Mouse (Mus musculus) small intestine, adult 2 months (tissue): ENCODE data around the gene Cubn. TPM values are rescaled to one million over a fixed set of nuclear protein-coding genes. Genes with fewer than 3 reads are reported as not detected.

ENCODE experiments used
- H3K27ac ChIP-seq: fragments of 200-500 bp; 2 replicates; pipeline ENCODE4 v1.5.1; 2012; ENCODE audit warnings: low read depth, low read length, control low read depth, inconsistent platforms; ENCODE audit not compliant: insufficient read depth
- H3K27me3 ChIP-seq: fragments of 200-500 bp; 2 replicates; pipeline ENCODE4 v1.6.1; 2012; ENCODE audit warnings: mild to moderate bottlenecking, moderate library complexity, low read length, inconsistent platforms; ENCODE audit not compliant: control insufficient read depth, insufficient read depth
- H3K36me3 ChIP-seq: fragments of 200-500 bp; 2 replicates; pipeline ENCODE4 v1.6.1; 2012; ENCODE audit warnings: mild to moderate bottlenecking, low read length, control low read depth, inconsistent platforms; ENCODE audit not compliant: control insufficient read depth, insufficient read depth
- H3K4me1 ChIP-seq: fragments of 200-500 bp; 2 replicates; pipeline ENCODE4 v1.6.1; 2012; ENCODE audit warnings: low read length, inconsistent platforms, mixed read lengths; ENCODE audit not compliant: control insufficient read depth, insufficient read depth, insufficient read length
- H3K4me3 ChIP-seq: fragments of 200-500 bp; 2 replicates; pipeline ENCODE4 v1.5.1; 2012; ENCODE audit warnings: low read depth, mild to moderate bottlenecking, control low read depth, inconsistent platforms, low read length, moderate library complexity
- CTCF ChIP-seq: fragments of 200-500 bp; IDR thresholded peaks from 2 replicates; pipeline ENCODE4 v1.5.1; 2012; ENCODE audit warnings: low read depth, mild to moderate bottlenecking, control low read depth, inconsistent platforms, low read length, moderate library complexity, mixed read lengths; ENCODE audit not compliant: insufficient replicate concordance, insufficient read length; ENCODE audit errors: extremely low read depth
- POLR2A ChIP-seq: fragments of 200-500 bp; IDR thresholded peaks from 2 replicates; pipeline ENCODE4 v1.6.1; 2012; ENCODE audit warnings: low read depth, mild to moderate bottlenecking, control low read depth, inconsistent platforms, low read length, moderate library complexity
- WGBS: fragments of 180-500 bp; shearing (Covaris S2); methylation state at CpG from one replicate; pipeline ENCODE4 v1.1.7; 2018; 5-methylcytosine and 5-hydroxymethylcytosine counted together
- polyA plus RNA-seq: library from polyadenylated mRNA; depleted of rRNA; stranded (reverse); fragments of >200 nt; gene quantifications from 2 replicates; pipeline ENCODE4 v1.2.3, GENCODE M21; 2012

Gene Cubn
- polyA plus RNA-seq, 1 experiment = 29.7 TPM

- H3K27ac ChIP-seq = no peak overlapping the region
- WGBS = 75% methylated on average over 3 of the region's 3 CpGs
- peaks cover 11% of the 10 kb centered on the region for H3K4me1 ChIP-seq
- TF ChIP-seq POLR2A = no peak
- no peak for TF ChIP-seq CTCF
- peaks cover 7% of the 10 kb centered on the region; the same call in 1 of the 2 replicates for H3K36me3 ChIP-seq
- H3K27me3 ChIP-seq = no peaks in the 10 kb centered on the region
- no peak overlapping the region for H3K4me3 ChIP-seq
Measured at GRCm38 (mm10) chr2:13408333-13408732, 83.3 kb downstream of the Cubn start.

GRCm38 (mm10) chr2:13407698-13408097, 83.9 kb downstream of the Cubn start:
- no peak overlapping the region for H3K27ac ChIP-seq
- H3K4me3 ChIP-seq = no peak overlapping the region
- peaks cover 11% of the 10 kb centered on the region for H3K4me1 ChIP-seq
- no peaks in the 10 kb centered on the region for H3K27me3 ChIP-seq
- no peak for TF ChIP-seq POLR2A
- TF ChIP-seq CTCF = no peak
- peaks cover 4% of the 10 kb centered on the region; the same call in 1 of the 2 replicates for H3K36me3 ChIP-seq

GRCm38 (mm10) chr2:13407272-13407671, 84.3 kb downstream of the Cubn start:
- Histone ChIP-seq H3K4me3 (no peak overlapping the region), H3K27me3 (no peaks in the 10 kb centered on the region), H3K4me1 (peaks cover 9% of the 10 kb centered on the region), H3K36me3 (0 out of 2 replicates have a peak, but pooled peaks cover 2% of the 10 kb centered on the region), H3K27ac (no peak overlapping the region)
- WGBS = 42% methylated on average over 5 of the region's 5 CpGs
- TF ChIP-seq POLR2A (no peak), CTCF (no peak)

- H3K36me3 ChIP-seq = peaks cover 2% of the 10 kb centered on the region; the same call in 1 of the 2 replicates
- H3K4me1 ChIP-seq = peaks cover 6% of the 10 kb centered on the region; the same call in 1 of the 2 replicates
- H3K27ac ChIP-seq = no peak overlapping the region
- TF ChIP-seq POLR2A = no peak
- no peak for TF ChIP-seq CTCF
- no peak overlapping the region for H3K4me3 ChIP-seq
- H3K27me3 ChIP-seq = no peaks in the 10 kb centered on the region
- WGBS = 73% methylated on average over 5 of the region's 5 CpGs
Measured at GRCm38 (mm10) chr2:13404986-13405678, 86.5 kb downstream of the Cubn start.

GRCm38 (mm10) chr2:13400831-13401230, 90.8 kb downstream of the Cubn start:
- H3K27ac ChIP-seq = no peak overlapping the region
- no peaks in the 10 kb centered on the region for H3K27me3 ChIP-seq
- H3K36me3 ChIP-seq = no peaks in the 10 kb centered on the region; the same call in 1 of the 2 replicates
- no peak for TF ChIP-seq POLR2A
- WGBS = 84% methylated on average over 6 of the region's 6 CpGs
- no peaks in the 10 kb centered on the region for H3K4me1 ChIP-seq
- no peak overlapping the region for H3K4me3 ChIP-seq

- TF ChIP-seq POLR2A = no peak
- no peak for TF ChIP-seq CTCF
- Histone ChIP-seq H3K4me1 (no peaks in the 10 kb centered on the region), H3K4me3 (no peak overlapping the region), H3K27ac (no peak overlapping the region), H3K27me3 (no peaks in the 10 kb centered on the region), H3K36me3 (no peaks in the 10 kb centered on the region; the same call in 1 of the 2 replicates)
- WGBS = 65% methylated on average over 5 of the region's 5 CpGs
Measured at GRCm38 (mm10) chr2:13399480-13400072, 92.0 kb downstream of the Cubn start.

- Histone ChIP-seq H3K4me3 (no peak overlapping the region), H3K4me1 (no peaks in the 10 kb centered on the region), H3K27me3 (no peaks in the 10 kb centered on the region), H3K27ac (no peak overlapping the region), H3K36me3 (no peaks in the 10 kb centered on the region; the same call in 1 of the 2 replicates)
- 48% methylated on average over 2 of the region's 2 CpGs for whole genome bisulfite sequencing
- TF ChIP-seq CTCF (no peak), POLR2A (no peak)
Measured at GRCm38 (mm10) chr2:13398955-13399354, 92.7 kb downstream of the Cubn start.
